Mouse (Mus musculus) neural tube, embryonic 13.5 days (tissue): Measurements from ENCODE around the gene Cyp2c23. TPM values are rescaled to one million over a fixed set of nuclear protein-coding genes. Genes with fewer than 3 reads are reported as not detected.

Source experiments
- ATAC-seq: fragments of 200-750 bp; cut with Nextera tagmentation; 2 replicates; pipeline ENCODE4 v1.8.0; 2017; ENCODE audit warnings: low read depth, mild to moderate bottlenecking, moderate TSS enrichment, moderate library complexity
- H3K27ac ChIP-seq: fragments of 300-500 bp; sonication (generic); replicated peaks from 2 replicates; pipeline ENCODE4 v1.5.1; 2015; ENCODE audit warnings: moderate library complexity, mild to moderate bottlenecking, inconsistent platforms
- H3K27me3 ChIP-seq: fragments of 300-500 bp; sonication (generic); 2 replicates; pipeline ENCODE4 v1.6.1; 2015; ENCODE audit warnings: mild to moderate bottlenecking, inconsistent platforms
- H3K36me3 ChIP-seq: fragments of 300-500 bp; sonication (generic); 2 replicates; pipeline ENCODE4 v1.6.1; 2015; ENCODE audit warnings: mild to moderate bottlenecking, inconsistent platforms
- H3K4me1 ChIP-seq: fragments of 300-500 bp; sonication (generic); replicated peaks from 2 replicates; pipeline ENCODE4 v1.6.1; 2015; ENCODE audit warnings: inconsistent platforms
- H3K4me2 ChIP-seq: fragments of 300-500 bp; sonication (generic); 2 replicates; pipeline ENCODE4 v1.6.1; 2015; ENCODE audit warnings: inconsistent platforms, mild to moderate bottlenecking, moderate library complexity
- H3K4me3 ChIP-seq: fragments of 300-500 bp; sonication (generic); 2 replicates; pipeline ENCODE4 v1.5.1; 2015; ENCODE audit warnings: mild to moderate bottlenecking, inconsistent platforms
- H3K9ac ChIP-seq: fragments of 300-500 bp; sonication (generic); 2 replicates; pipeline ENCODE4 v1.6.1; 2015; ENCODE audit warnings: moderate library complexity, mild to moderate bottlenecking, inconsistent platforms
- H3K9me3 ChIP-seq: fragments of 300-500 bp; sonication (generic); 2 replicates; pipeline ENCODE4 v1.6.1; 2016; ENCODE audit warnings: inconsistent platforms
- WGBS: fragments of 180-500 bp; shearing (Covaris S2); methylation state at CpG from one replicate; pipeline ENCODE4 v1.1.7; 2015; 5-methylcytosine and 5-hydroxymethylcytosine counted together
- polyA plus RNA-seq: library from polyadenylated mRNA; unstranded; fragments of >200 nt; fragmentation: Nextera tagmentation; extraction: Ambion mirVana; gene quantifications from 2 replicates; pipeline ENCODE4 v1.2.1, GENCODE M21; 2015

Gene Cyp2c23
- polyA plus RNA-seq, 1 experiment from 2014 or later, result not detected

GRCm38 (mm10) chr19:44055173-44055826 lies 26.3 kb upstream of the Cyp2c23 start:
- Histone ChIP-seq H3K9me3 (no peaks in the 10 kb centered on the region), H3K4me1 (no peaks in the 10 kb centered on the region), H3K36me3 (peaks cover 46% of the 10 kb centered on the region), H3K9ac (no peak overlapping the region), H3K4me3 (no peak overlapping the region), H3K27me3 (no peaks in the 10 kb centered on the region), H3K27ac (no peak overlapping the region), H3K4me2 (no peak overlapping the region)
- 77% methylated on average over 4 of the region's 4 CpGs for WGBS
- no peak for ATAC-seq

- no peaks in the 10 kb centered on the region for H3K9me3 ChIP-seq
- peaks cover 37% of the 10 kb centered on the region for H3K36me3 ChIP-seq
- no peak for ATAC-seq
- H3K4me1 ChIP-seq, result no peaks in the 10 kb centered on the region
- H3K9ac ChIP-seq, result no peak overlapping the region
- no peak overlapping the region for H3K4me2 ChIP-seq
- H3K27ac ChIP-seq, result no peak overlapping the region
- no peak overlapping the region for H3K4me3 ChIP-seq
- H3K27me3 ChIP-seq, result no peaks in the 10 kb centered on the region
- 88% methylated on average over 4 of the region's 4 CpGs for WGBS
These were observed 21.4 kb upstream of the Cyp2c23 start for GRCm38 (mm10) chr19:44050388-44050787.

GRCm38 (mm10) chr19:44049282-44049681 lies 20.3 kb upstream of the Cyp2c23 start:
- Histone ChIP-seq H3K4me1 (no peaks in the 10 kb centered on the region), H3K9ac (no peak overlapping the region), H3K4me2 (no peak overlapping the region), H3K27ac (no peak overlapping the region), H3K4me3 (no peak overlapping the region), H3K9me3 (no peaks in the 10 kb centered on the region), H3K27me3 (no peaks in the 10 kb centered on the region), H3K36me3 (peaks cover 34% of the 10 kb centered on the region)
- ATAC-seq, result no peak
- WGBS, result 38% methylated on average over 3 of the region's 3 CpGs

- Histone ChIP-seq H3K4me2 (no peak overlapping the region), H3K36me3 (peaks cover 21% of the 10 kb centered on the region), H3K4me3 (no peak overlapping the region), H3K27ac (no peak overlapping the region), H3K9ac (no peak overlapping the region), H3K27me3 (no peaks in the 10 kb centered on the region), H3K4me1 (no peaks in the 10 kb centered on the region), H3K9me3 (no peaks in the 10 kb centered on the region)
- ATAC-seq, result no peak
- 88% methylated on average over 3 of the region's 3 CpGs for WGBS
These were observed 16.8 kb upstream of the Cyp2c23 start for GRCm38 (mm10) chr19:44045847-44046246.

GRCm38 (mm10) chr19:44042121-44042520 lies 13.1 kb upstream of the Cyp2c23 start:
- peaks cover 42% of the 10 kb centered on the region for H3K36me3 ChIP-seq

GRCm38 (mm10) chr19:44033396-44033795 lies 4.4 kb upstream of the Cyp2c23 start:
- 85% methylated on average over 5 of the region's 5 CpGs for WGBS
- H3K4me2 ChIP-seq, result no peak overlapping the region
- H3K4me1 ChIP-seq, result no peaks in the 10 kb centered on the region
- no peaks in the 10 kb centered on the region for H3K9me3 ChIP-seq
- no peak overlapping the region for H3K9ac ChIP-seq
- H3K27ac ChIP-seq, result no peak overlapping the region
- H3K4me3 ChIP-seq, result no peak overlapping the region
- no peaks in the 10 kb centered on the region for H3K27me3 ChIP-seq
- H3K36me3 ChIP-seq, result peaks cover 38% of the 10 kb centered on the region
- ATAC-seq, result no peak

More at GRCm38 (mm10) chr19:44042121-44042520, 13.1 kb upstream of the Cyp2c23 start:
- Histone ChIP-seq H3K4me1 (no peaks in the 10 kb centered on the region), H3K4me2 (no peak overlapping the region), H3K27ac (no peak overlapping the region), H3K4me3 (no peak overlapping the region), H3K9me3 (no peaks in the 10 kb centered on the region), H3K9ac (no peak overlapping the region), H3K27me3 (no peaks in the 10 kb centered on the region)
- WGBS, result 83% methylated on average over 5 of the region's 5 CpGs
- no peak for ATAC-seq

GRCm38 (mm10) chr19:44032046-44032744 lies 3.2 kb upstream of the Cyp2c23 start:
- WGBS, result 89% methylated on average over 11 of the region's 11 CpGs

GRCm38 (mm10) chr19:44030024-44030423 lies 1.0 kb upstream of the Cyp2c23 start:
- Histone ChIP-seq H3K27ac (no peak overlapping the region), H3K36me3 (0 out of 2 replicates have a peak, but pooled peaks cover 10% of the 10 kb centered on the region), H3K4me1 (no peaks in the 10 kb centered on the region), H3K9me3 (no peaks in the 10 kb centered on the region), H3K4me3 (no peak overlapping the region), H3K4me2 (no peak overlapping the region), H3K27me3 (no peaks in the 10 kb centered on the region), H3K9ac (no peak overlapping the region)
- no peak for ATAC-seq
- 93% methylated on average over 5 of the region's 5 CpGs for WGBS

More at GRCm38 (mm10) chr19:44032046-44032744, 3.2 kb upstream of the Cyp2c23 start:
- Histone ChIP-seq H3K9me3 (no peaks in the 10 kb centered on the region), H3K36me3 (peaks cover 28% of the 10 kb centered on the region), H3K27me3 (no peaks in the 10 kb centered on the region), H3K4me1 (no peaks in the 10 kb centered on the region), H3K4me2 (no peak overlapping the region), H3K9ac (no peak overlapping the region), H3K4me3 (no peak overlapping the region), H3K27ac (no peak overlapping the region)
- ATAC-seq, result no peak

GRCm38 (mm10) chr19:44026956-44027530 lies 2.0 kb downstream of the Cyp2c23 start:
- Histone ChIP-seq H3K27ac (no peak overlapping the region), H3K9me3 (no peaks in the 10 kb centered on the region), H3K4me1 (no peaks in the 10 kb centered on the region), H3K36me3 (no peaks in the 10 kb centered on the region), H3K4me3 (no peak overlapping the region), H3K27me3 (no peaks in the 10 kb centered on the region), H3K9ac (no peak overlapping the region), H3K4me2 (no peak overlapping the region)
- WGBS, result 66% methylated on average over 8 of the region's 8 CpGs
- no peak for ATAC-seq

GRCm38 (mm10) chr19:44024921-44025585 lies 4.0 kb downstream of the Cyp2c23 start:
- Histone ChIP-seq H3K27me3 (no peaks in the 10 kb centered on the region), H3K4me2 (no peak overlapping the region), H3K9me3 (no peaks in the 10 kb centered on the region), H3K4me3 (no peak overlapping the region), H3K4me1 (no peaks in the 10 kb centered on the region), H3K36me3 (no peaks in the 10 kb centered on the region), H3K27ac (no peak overlapping the region), H3K9ac (no peak overlapping the region)
- WGBS, result 89% methylated on average over 13 of the region's 13 CpGs
- no peak for ATAC-seq

- Histone ChIP-seq H3K27ac (no peak overlapping the region), H3K4me1 (no peaks in the 10 kb centered on the region), H3K9ac (no peak overlapping the region), H3K36me3 (no peaks in the 10 kb centered on the region), H3K9me3 (no peaks in the 10 kb centered on the region), H3K4me3 (no peak overlapping the region), H3K27me3 (no peaks in the 10 kb centered on the region), H3K4me2 (no peak overlapping the region)
- no peak for ATAC-seq
- WGBS, result 72% methylated on average over 5 of the region's 5 CpGs
These were observed 5.9 kb downstream of the Cyp2c23 start for GRCm38 (mm10) chr19:44023066-44023465.

GRCm38 (mm10) chr19:44021502-44021901 lies 7.5 kb downstream of the Cyp2c23 start:
- no peak overlapping the region for H3K9ac ChIP-seq
- no peak overlapping the region for H3K4me2 ChIP-seq
- WGBS, result 91% methylated on average over 4 of the region's 4 CpGs
- H3K9me3 ChIP-seq, result no peaks in the 10 kb centered on the region
- no peaks in the 10 kb centered on the region for H3K36me3 ChIP-seq
- H3K4me3 ChIP-seq, result no peak overlapping the region
- no peaks in the 10 kb centered on the region for H3K4me1 ChIP-seq
- no peak overlapping the region for H3K27ac ChIP-seq
- no peak for ATAC-seq
- H3K27me3 ChIP-seq, result no peaks in the 10 kb centered on the region
